Mouse (Mus musculus): ENCODE results near the gene Cfap65. TPM values are rescaled to one million over a fixed set of nuclear protein-coding genes. Genes with fewer than 3 reads are reported as not detected.
A peak's percentile ranks its signal among the peaks of the same experiment; 100 is the strongest.

The Cfap65 gene
- polyA plus RNA-seq, 1 experiment: 10.6 TPM

- Histone ChIP-seq H3K27ac (ENCODE audit: insufficient read depth, low read length) (peak overlapping the region; percentile 17), H3K4me1 (ENCODE audit: control insufficient read depth, insufficient read depth, low read length) (peaks cover 8% of the 10 kb centered on the region), H3K4me3 (ENCODE audit: insufficient read depth, low read length) (peak overlapping the region; percentile 97)
- TF ChIP-seq POLR2A (IDR thresholded peaks at IDR 0.05; ENCODE audit: extremely low read depth, insufficient read depth, low read length) (0 out of 2 replicates have a peak, but pooled peaks have one; percentile 20), CTCF (IDR thresholded peaks at IDR 0.05; ENCODE audit: extremely low read depth, insufficient read depth, low read length) (no peak)
Observed at GRCm38 (mm10) chr1:74858805-74859204, 76.6 kb downstream of the Cfap65 start.

GRCm38 (mm10) chr1:74858171-74858719, 77.2 kb downstream of the Cfap65 start:
- Histone ChIP-seq H3K4me3 (ENCODE audit: insufficient read depth, low read length) (peak overlapping the region; percentile 97), H3K27ac (ENCODE audit: insufficient read depth, low read length) (peak overlapping the region; percentile 31; the same call in 1 of the 2 replicates), H3K4me1 (ENCODE audit: control insufficient read depth, insufficient read depth, low read length) (peaks cover 8% of the 10 kb centered on the region)
- TF ChIP-seq CTCF (IDR thresholded peaks at IDR 0.05; ENCODE audit: extremely low read depth, insufficient read depth, low read length) (no peak), POLR2A (IDR thresholded peaks at IDR 0.05; ENCODE audit: extremely low read depth, insufficient read depth, low read length) (peak; percentile 64; the same call in 1 of the 2 replicates)

GRCm38 (mm10) chr1:74857677-74858076, 77.7 kb downstream of the Cfap65 start:
- H3K4me1 ChIP-seq (ENCODE audit: control insufficient read depth, insufficient read depth, low read length): peaks cover 8% of the 10 kb centered on the region
- H3K27ac ChIP-seq (ENCODE audit: insufficient read depth, low read length): peak overlapping the region; percentile 31; the same call in 1 of the 2 replicates
- TF ChIP-seq CTCF (IDR thresholded peaks at IDR 0.05; ENCODE audit: extremely low read depth, insufficient read depth, low read length) (no peak), POLR2A (IDR thresholded peaks at IDR 0.05; ENCODE audit: extremely low read depth, insufficient read depth, low read length) (no peak)
- H3K4me3 ChIP-seq (ENCODE audit: insufficient read depth, low read length): peak overlapping the region; percentile 97

- H3K4me3 ChIP-seq (ENCODE audit: insufficient read depth, low read length): peak overlapping the region; percentile 97
- peaks cover 8% of the 10 kb centered on the region for H3K4me1 ChIP-seq (ENCODE audit: control insufficient read depth, insufficient read depth, low read length)
- H3K27ac ChIP-seq (ENCODE audit: insufficient read depth, low read length): peak overlapping the region; percentile 31; the same call in 1 of the 2 replicates
- TF ChIP-seq CTCF (IDR thresholded peaks at IDR 0.05; ENCODE audit: extremely low read depth, insufficient read depth, low read length): no peak
- TF ChIP-seq POLR2A (IDR thresholded peaks at IDR 0.05; ENCODE audit: extremely low read depth, insufficient read depth, low read length): no peak
Observed at GRCm38 (mm10) chr1:74857201-74857600, 78.2 kb downstream of the Cfap65 start.

- H3K27ac ChIP-seq (ENCODE audit: insufficient read depth, low read length): peak overlapping the region; percentile 20; the same call in 1 of the 2 replicates
- peaks cover 10% of the 10 kb centered on the region for H3K4me1 ChIP-seq (ENCODE audit: control insufficient read depth, insufficient read depth, low read length)
- peak overlapping the region; percentile 97 for H3K4me3 ChIP-seq (ENCODE audit: insufficient read depth, low read length)
- TF ChIP-seq POLR2A (IDR thresholded peaks at IDR 0.05; ENCODE audit: extremely low read depth, insufficient read depth, low read length) (no peak), CTCF (IDR thresholded peaks at IDR 0.05; ENCODE audit: extremely low read depth, insufficient read depth, low read length) (no peak)
Observed at GRCm38 (mm10) chr1:74856791-74857190, 78.6 kb downstream of the Cfap65 start.

- H3K27ac ChIP-seq (ENCODE audit: insufficient read depth, low read length): peak overlapping the region; percentile 20
- peaks cover 11% of the 10 kb centered on the region for H3K4me1 ChIP-seq (ENCODE audit: control insufficient read depth, insufficient read depth, low read length)
- TF ChIP-seq POLR2A (IDR thresholded peaks at IDR 0.05; ENCODE audit: extremely low read depth, insufficient read depth, low read length) (no peak), CTCF (IDR thresholded peaks at IDR 0.05; ENCODE audit: extremely low read depth, insufficient read depth, low read length) (no peak)
- peak overlapping the region; percentile 97 for H3K4me3 ChIP-seq (ENCODE audit: insufficient read depth, low read length)
Observed at GRCm38 (mm10) chr1:74856439-74856720, 79.0 kb downstream of the Cfap65 start.

- no peak for TF ChIP-seq CTCF (IDR thresholded peaks at IDR 0.05; ENCODE audit: extremely low read depth, insufficient read depth, low read length)
- TF ChIP-seq POLR2A (IDR thresholded peaks at IDR 0.05; ENCODE audit: extremely low read depth, insufficient read depth, low read length): no peak
- peak overlapping the region; percentile 97 for H3K4me3 ChIP-seq (ENCODE audit: insufficient read depth, low read length)
- H3K27ac ChIP-seq (ENCODE audit: insufficient read depth, low read length): peak overlapping the region; percentile 61
- peaks cover 12% of the 10 kb centered on the region for H3K4me1 ChIP-seq (ENCODE audit: control insufficient read depth, insufficient read depth, low read length)
Observed at GRCm38 (mm10) chr1:74855651-74856438, 79.6 kb downstream of the Cfap65 start.

- H3K4me1 ChIP-seq (ENCODE audit: control insufficient read depth, insufficient read depth, low read length): peaks cover 17% of the 10 kb centered on the region
- H3K4me3 ChIP-seq (ENCODE audit: insufficient read depth, low read length): peak overlapping the region; percentile 97
- TF ChIP-seq CTCF (IDR thresholded peaks at IDR 0.05; ENCODE audit: extremely low read depth, insufficient read depth, low read length) (no peak), POLR2A (IDR thresholded peaks at IDR 0.05; ENCODE audit: extremely low read depth, insufficient read depth, low read length) (no peak)
- peak overlapping the region; percentile 61; the same call in 1 of the 2 replicates for H3K27ac ChIP-seq (ENCODE audit: insufficient read depth, low read length)
Observed at GRCm38 (mm10) chr1:74855156-74855555, 80.2 kb downstream of the Cfap65 start.

- TF ChIP-seq CTCF (IDR thresholded peaks at IDR 0.05; ENCODE audit: extremely low read depth, insufficient read depth, low read length) (no peak), POLR2A (IDR thresholded peaks at IDR 0.05; ENCODE audit: extremely low read depth, insufficient read depth, low read length) (peak; percentile 88)
- peak within 1 kb of the TSS; percentile 97 for H3K4me3 ChIP-seq (ENCODE audit: insufficient read depth, low read length)
- peaks cover 16% of the 10 kb centered on the region for H3K4me1 ChIP-seq (ENCODE audit: control insufficient read depth, insufficient read depth, low read length)
- peak within 1 kb of the TSS; percentile 61 for H3K27ac ChIP-seq (ENCODE audit: insufficient read depth, low read length)
Observed at GRCm38 (mm10) chr1:74854306-74855056, 80.9 kb downstream of the Cfap65 start, which contains the start of gene Cdk5r2. TSS of gene Cdk5r2 (plus strand) at chr1:74854934.

Other genes starting within 250 kb of the Cfap65 start
- 9.9 and 12.5 TPM in 2 replicates for gene Cyp27a1, start 222.0 kb downstream of the Cfap65 start, polyA plus RNA-seq (2012; rRNA removed)
- 0.06 and 0.13 TPM in 2 replicates for gene Prkag3, start 186.4 kb downstream of the Cfap65 start, polyA plus RNA-seq (2012; rRNA removed)
- 1.2 and 2.2 TPM in 2 replicates for gene Wnt6, start 163.7 kb downstream of the Cfap65 start, polyA plus RNA-seq (2012; rRNA removed)
- 8.1 and 8.8 TPM in 2 replicates for gene Wnt10a, start 144.1 kb downstream of the Cfap65 start, polyA plus RNA-seq (2012; rRNA removed)
- 304 and 313 TPM in 2 replicates for gene Cdk5r2, start 80.7 kb downstream of the Cfap65 start, polyA plus RNA-seq (2012; rRNA removed)
- not detected in 2 replicates for gene Fev, start 50.2 kb downstream of the Cfap65 start, polyA plus RNA-seq (2012; rRNA removed)
- gene Cryba2, start 42.5 kb downstream of the Cfap65 start, polyA plus RNA-seq (2012; rRNA removed): 0.66 and 1.4 TPM in 2 replicates
- 0.34 and 0.46 TPM in 2 replicates for gene Ihh, start 16.1 kb upstream of the Cfap65 start, polyA plus RNA-seq (2012; rRNA removed)
- 2.0 and 2.2 TPM in 2 replicates for gene Nhej1, start 189.6 kb upstream of the Cfap65 start, polyA plus RNA-seq (2012; rRNA removed)
- 1.7 and 1.9 TPM in 2 replicates for gene Slc23a3, start 198.3 kb upstream of the Cfap65 start, polyA plus RNA-seq (2012; rRNA removed)
- 36.9 TPM in 2 replicates for gene Cnppd1, start 207.1 kb upstream of the Cfap65 start, polyA plus RNA-seq (2012; rRNA removed)
- 227 and 233 TPM in 2 replicates for gene Retreg2, start 207.2 kb upstream of the Cfap65 start, polyA plus RNA-seq (2012; rRNA removed)
- gene Zfand2b, start 233.0 kb upstream of the Cfap65 start, polyA plus RNA-seq (2012; rRNA removed): 64.3 and 64.9 TPM in 2 replicates
- 23.8 and 25.7 TPM in 2 replicates for gene Abcb6, start 244.8 kb upstream of the Cfap65 start, polyA plus RNA-seq (2012; rRNA removed)